Mouse (Mus musculus): ENCODE results near the gene Rdh9. TPM values are rescaled to one million over a fixed set of nuclear protein-coding genes. Genes with fewer than 3 reads are reported as not detected.
"Not testable (repeated sequence)": the region's sequence is repeated elsewhere in the genome, so short reads cannot be mapped to it uniquely, and the experiment has no call there.

Rdh9 gene
- polyA plus RNA-seq, 1 experiment = 40.9 TPM

GRCm38 (mm10) chr10:127825386-127825785 lies 49.2 kb downstream of the Rdh9 start:
- TF ChIP-seq CTCF (IDR thresholded peaks at IDR 0.05; ENCODE audit: extremely low read depth, insufficient read length, insufficient replicate concordance, low read depth, low read length) (peak; percentile 55; the same call in 1 of the 2 replicates), POLR2A (IDR thresholded peaks at IDR 0.05; ENCODE audit: low read depth, low read length) (no peak)
- no peaks in the 10 kb centered on the region for H3K4me1 ChIP-seq (ENCODE audit: control insufficient read depth, insufficient read depth, insufficient read length, low read length)
- H3K27ac ChIP-seq (ENCODE audit: insufficient read depth, low read depth, low read length) = no peak overlapping the region
- WGBS = 77% methylated on average over 6 of the region's 6 CpGs
- no peaks in the 10 kb centered on the region for H3K27me3 ChIP-seq (ENCODE audit: control insufficient read depth, insufficient read depth, low read length)
- H3K4me3 ChIP-seq (ENCODE audit: low read depth, low read length) = no peak overlapping the region
- no peaks in the 10 kb centered on the region for H3K36me3 ChIP-seq (ENCODE audit: control insufficient read depth, insufficient read depth, low read length)

DNA sequence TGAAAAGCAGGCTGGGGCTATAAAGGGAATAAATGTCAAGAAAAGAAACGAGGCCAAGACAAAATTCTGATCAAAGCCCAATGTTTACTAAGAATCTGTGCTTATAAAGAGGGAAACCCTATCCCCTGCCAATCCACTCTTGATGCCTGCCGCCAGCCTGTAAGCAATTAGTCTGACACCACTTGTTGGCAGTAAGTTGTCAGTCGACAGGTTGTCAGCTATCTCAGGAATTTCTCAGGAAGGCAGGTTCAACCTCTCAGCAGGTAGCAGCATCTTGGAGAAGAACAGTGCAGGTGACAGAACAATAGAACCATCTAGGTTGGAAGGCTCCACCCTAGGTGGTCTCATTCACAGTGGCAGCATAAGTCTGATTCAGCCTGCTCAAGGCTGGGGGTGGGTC lies 52.9 kb downstream of the Rdh9 start:
- Histone ChIP-seq H3K27ac (ENCODE audit: insufficient read depth, low read depth, low read length) (no peak overlapping the region), H3K4me3 (ENCODE audit: low read depth, low read length) (no peak overlapping the region), H3K36me3 (ENCODE audit: control insufficient read depth, insufficient read depth, low read length) (no peaks in the 10 kb centered on the region), H3K4me1 (ENCODE audit: control insufficient read depth, insufficient read depth, insufficient read length, low read length) (no peaks in the 10 kb centered on the region), H3K27me3 (ENCODE audit: control insufficient read depth, insufficient read depth, low read length) (no peaks in the 10 kb centered on the region)
- TF ChIP-seq POLR2A (IDR thresholded peaks at IDR 0.05; ENCODE audit: low read depth, low read length) (no peak), CTCF (IDR thresholded peaks at IDR 0.05; ENCODE audit: extremely low read depth, insufficient read length, insufficient replicate concordance, low read depth, low read length) (no peak)
- 85% methylated on average over 3 of the region's 3 CpGs for WGBS

DNA sequence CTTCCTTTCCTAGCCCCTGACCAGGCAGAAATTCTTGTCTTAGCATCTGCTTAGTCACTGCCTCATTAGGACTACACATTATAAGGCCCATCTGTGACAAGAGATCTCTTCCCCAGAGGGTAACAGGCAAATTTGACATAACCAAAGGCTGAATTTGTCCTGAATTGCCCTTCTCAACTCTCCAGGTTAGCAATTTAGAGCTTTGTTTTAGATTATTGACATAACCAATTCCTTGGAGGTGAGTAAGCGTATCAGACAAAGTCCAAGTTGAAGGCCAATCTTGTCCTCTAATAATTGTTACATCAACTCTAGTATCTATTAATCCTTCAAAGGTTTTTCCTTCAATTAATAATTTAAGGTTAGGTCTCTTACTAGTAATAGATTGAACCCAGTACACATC lies 58.0 kb downstream of the Rdh9 start:
- H3K27me3 ChIP-seq (ENCODE audit: control insufficient read depth, insufficient read depth, low read length); H3K4me1 ChIP-seq (ENCODE audit: control insufficient read depth, insufficient read depth, insufficient read length, low read length); H3K4me3 ChIP-seq (ENCODE audit: low read depth, low read length); H3K36me3 ChIP-seq (ENCODE audit: control insufficient read depth, insufficient read depth, low read length); H3K27ac ChIP-seq (ENCODE audit: insufficient read depth, low read depth, low read length): not testable (repeated sequence)
- 48% methylated on average over 1 of the region's 1 CpGs for WGBS

DNA sequence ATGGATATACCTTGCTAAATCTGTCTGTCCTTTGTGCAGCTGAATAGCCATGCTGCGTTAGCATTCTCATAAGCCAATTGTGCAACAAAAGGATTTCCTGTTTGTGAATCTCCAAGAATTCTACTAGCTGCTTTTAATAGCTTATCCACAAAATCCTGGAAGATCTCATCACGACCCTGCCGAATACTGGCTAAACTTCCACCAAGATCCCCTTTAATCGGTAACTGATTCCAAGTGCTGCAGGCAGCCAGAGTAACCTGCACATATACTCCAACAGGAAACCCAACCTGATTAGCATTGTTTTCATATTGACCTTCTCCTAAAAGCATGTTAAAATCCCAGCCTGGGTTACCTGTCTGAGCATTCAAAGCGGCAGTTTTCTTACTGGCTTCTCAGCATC lies 59.1 kb downstream of the Rdh9 start:
- Histone ChIP-seq H3K36me3 (ENCODE audit: control insufficient read depth, insufficient read depth, low read length) (no peaks in the 10 kb centered on the region), H3K27ac (ENCODE audit: insufficient read depth, low read depth, low read length) (no peak overlapping the region), H3K27me3 (ENCODE audit: control insufficient read depth, insufficient read depth, low read length) (no peaks in the 10 kb centered on the region), H3K4me1 (ENCODE audit: control insufficient read depth, insufficient read depth, insufficient read length, low read length) (no peaks in the 10 kb centered on the region), H3K4me3 (ENCODE audit: low read depth, low read length) (no peak overlapping the region)
- TF ChIP-seq CTCF (IDR thresholded peaks at IDR 0.05; ENCODE audit: extremely low read depth, insufficient read length, insufficient replicate concordance, low read depth, low read length) (no peak), POLR2A (IDR thresholded peaks at IDR 0.05; ENCODE audit: low read depth, low read length) (no peak)
- 69% methylated on average over 5 of the region's 5 CpGs for WGBS

DNA sequence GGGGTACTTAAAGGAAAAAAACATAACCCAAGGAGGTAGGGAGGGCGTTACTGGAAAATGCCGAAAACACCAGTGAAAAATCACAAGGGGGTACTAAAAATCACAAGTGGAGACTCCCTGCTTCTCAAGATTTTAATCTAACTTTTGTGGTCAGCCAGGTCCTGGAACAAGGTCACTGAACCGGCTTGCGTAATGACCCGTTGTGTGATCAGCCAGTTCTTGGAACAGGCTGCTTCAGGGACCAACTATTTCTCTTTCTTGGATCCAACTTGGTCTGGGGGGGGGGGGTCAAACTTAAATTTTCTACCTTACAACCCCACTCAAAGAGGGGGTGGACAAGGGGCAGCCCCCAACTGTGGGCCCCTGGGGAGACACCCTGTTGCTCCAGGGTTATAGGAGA lies 61.6 kb downstream of the Rdh9 start:
- H3K4me1 ChIP-seq (ENCODE audit: control insufficient read depth, insufficient read depth, insufficient read length, low read length); H3K27me3 ChIP-seq (ENCODE audit: control insufficient read depth, insufficient read depth, low read length); H3K4me3 ChIP-seq (ENCODE audit: low read depth, low read length); H3K36me3 ChIP-seq (ENCODE audit: control insufficient read depth, insufficient read depth, low read length); H3K27ac ChIP-seq (ENCODE audit: insufficient read depth, low read depth, low read length): not testable (repeated sequence)
- WGBS = 95% methylated on average over 5 of the region's 5 CpGs

DNA sequence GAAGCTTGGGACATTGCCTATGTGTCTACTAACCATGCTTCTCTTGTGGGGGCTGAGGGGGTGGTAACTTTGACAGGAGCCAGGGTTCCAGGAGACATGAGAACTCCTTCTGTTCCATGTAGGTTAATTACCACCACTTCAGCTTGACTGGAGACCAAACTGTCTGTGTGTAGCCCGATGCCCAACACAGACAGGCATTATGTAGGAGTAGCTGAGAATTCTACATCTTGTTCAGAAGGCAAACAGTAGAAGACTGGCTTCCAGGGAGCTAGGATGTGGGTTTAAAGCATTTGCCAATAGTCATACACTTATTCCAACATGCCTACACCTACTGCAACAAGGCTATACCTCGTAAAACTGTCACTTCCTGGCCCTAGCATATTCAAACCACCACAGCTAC lies 62.4 kb downstream of the Rdh9 start:
- Histone ChIP-seq H3K27me3 (ENCODE audit: control insufficient read depth, insufficient read depth, low read length) (no peaks in the 10 kb centered on the region), H3K36me3 (ENCODE audit: control insufficient read depth, insufficient read depth, low read length) (no peaks in the 10 kb centered on the region), H3K4me3 (ENCODE audit: low read depth, low read length) (no peak overlapping the region), H3K4me1 (ENCODE audit: control insufficient read depth, insufficient read depth, insufficient read length, low read length) (no peaks in the 10 kb centered on the region), H3K27ac (ENCODE audit: insufficient read depth, low read depth, low read length) (no peak overlapping the region)
- TF ChIP-seq CTCF (IDR thresholded peaks at IDR 0.05; ENCODE audit: extremely low read depth, insufficient read length, insufficient replicate concordance, low read depth, low read length) (no peak), POLR2A (IDR thresholded peaks at IDR 0.05; ENCODE audit: low read depth, low read length) (no peak)
- WGBS = 96% methylated on average over 2 of the region's 2 CpGs

DNA sequence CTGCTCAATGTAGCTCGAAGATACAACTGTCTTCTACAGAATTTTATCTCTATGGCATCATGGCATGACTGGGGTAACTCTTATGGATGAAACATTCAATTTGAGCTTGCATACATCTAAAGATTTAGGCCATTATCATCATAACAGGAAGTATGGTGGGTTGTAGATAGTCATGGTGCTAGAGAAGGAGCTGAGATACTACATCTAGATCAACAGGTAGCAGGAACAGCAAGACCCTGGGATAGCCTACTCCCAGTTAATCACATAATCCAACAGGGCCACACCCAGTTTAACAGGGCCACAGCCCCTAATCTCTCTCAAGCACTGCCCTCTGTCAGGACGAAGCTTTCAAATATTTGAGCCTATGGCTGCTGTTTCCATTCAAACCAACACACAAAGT lies 64.6 kb downstream of the Rdh9 start:
- Histone ChIP-seq H3K36me3 (ENCODE audit: control insufficient read depth, insufficient read depth, low read length) (no peaks in the 10 kb centered on the region), H3K4me3 (ENCODE audit: low read depth, low read length) (no peak overlapping the region), H3K4me1 (ENCODE audit: control insufficient read depth, insufficient read depth, insufficient read length, low read length) (no peaks in the 10 kb centered on the region), H3K27me3 (ENCODE audit: control insufficient read depth, insufficient read depth, low read length) (no peaks in the 10 kb centered on the region), H3K27ac (ENCODE audit: insufficient read depth, low read depth, low read length) (no peak overlapping the region)
- no peak for TF ChIP-seq CTCF (IDR thresholded peaks at IDR 0.05; ENCODE audit: extremely low read depth, insufficient read length, insufficient replicate concordance, low read depth, low read length)
- no peak for TF ChIP-seq POLR2A (IDR thresholded peaks at IDR 0.05; ENCODE audit: low read depth, low read length)
- WGBS = 79% methylated on average over 2 of the region's 2 CpGs

Other genes starting within 250 kb of the Rdh9 start
- gene Nxph4, start 241.8 kb upstream of the Rdh9 start, polyA plus RNA-seq (2012; rRNA removed) = 0.32 and 0.41 TPM in 2 replicates
- gene Lrp1, start 155.2 kb upstream of the Rdh9 start, polyA plus RNA-seq (2012; rRNA removed) = 82.4 and 200 TPM in 2 replicates
- 45.7 and 101 TPM in 2 replicates for gene Stat6, start 133.4 kb upstream of the Rdh9 start, polyA plus RNA-seq (2012; rRNA removed)
- gene Nemp1, start 109.5 kb upstream of the Rdh9 start, polyA plus RNA-seq (2012; rRNA removed) = 0.67 and 2.5 TPM in 2 replicates
- gene Nab2, start 107.8 kb upstream of the Rdh9 start, polyA plus RNA-seq (2012; rRNA removed) = 9.4 and 31.8 TPM in 2 replicates
- 166 and 688 TPM in 2 replicates for gene Myo1a, start 71.2 kb upstream of the Rdh9 start, polyA plus RNA-seq (2012; rRNA removed)
- 0.27 TPM in 1 of 2 replicates, not detected in the other for gene Tac2, start 51.9 kb upstream of the Rdh9 start, polyA plus RNA-seq (2012; rRNA removed)
- 2.9 and 6.7 TPM in 2 replicates for gene Zbtb39, start 36.8 kb upstream of the Rdh9 start, polyA plus RNA-seq (2012; rRNA removed)
- gene Gpr182, start 24.7 kb upstream of the Rdh9 start, polyA plus RNA-seq (2012; rRNA removed) = 0.70 and 2.3 TPM in 2 replicates
- gene Rdh1, start 16.7 kb upstream of the Rdh9 start, polyA plus RNA-seq (2012; rRNA removed) = not detected in 2 replicates
- not detected in 2 replicates for gene Rdh16f1, start 16.6 kb upstream of the Rdh9 start, polyA plus RNA-seq (2012; rRNA removed)
- 1.7 and 4.4 TPM in 2 replicates for gene Rdh16, start 24.8 kb downstream of the Rdh9 start, polyA plus RNA-seq (2012; rRNA removed)
- not detected in 2 replicates for gene Rdh19, start 73.5 kb downstream of the Rdh9 start, polyA plus RNA-seq (2012; rRNA removed)
- gene Rdh16f2, start 90.1 kb downstream of the Rdh9 start, polyA plus RNA-seq (2012; rRNA removed) = 2.1 and 3.6 TPM in 2 replicates
- gene Rdh7, start 112.4 kb downstream of the Rdh9 start, polyA plus RNA-seq (2012; rRNA removed) = 30.9 and 73.0 TPM in 2 replicates
- 0.70 TPM in 1 of 2 replicates, not detected in the other for gene Sdr9c7, start 122.1 kb downstream of the Rdh9 start, polyA plus RNA-seq (2012; rRNA removed)
- gene Hsd17b6, start 231.2 kb downstream of the Rdh9 start, polyA plus RNA-seq (2012; rRNA removed) = 25.6 and 46.2 TPM in 2 replicates
- 0.89 and 1.5 TPM in 2 replicates for gene Prim1, start 238.8 kb downstream of the Rdh9 start, polyA plus RNA-seq (2012; rRNA removed)